Mouse (Mus musculus): Measurements from ENCODE around the gene Shisa4.
A peak's percentile ranks its signal among the peaks of the same experiment; 100 is the strongest.

Gene Shisa4

GRCm38 (mm10) chr1:135374868-135375581 is at the start of gene Shisa4:
TSS of gene Shisa4 (minus strand) at chr1:135375237.
- DNase-seq, result peak; percentile 75 to 89

- no peak for DNase-seq
These were observed 47.7 kb upstream of the Shisa4 start for GRCm38 (mm10) chr1:135422772-135423171.

GRCm38 (mm10) chr1:135413996-135414395 is 39.0 kb upstream of the Shisa4 start:
- DNase-seq, result no peak

DNA sequence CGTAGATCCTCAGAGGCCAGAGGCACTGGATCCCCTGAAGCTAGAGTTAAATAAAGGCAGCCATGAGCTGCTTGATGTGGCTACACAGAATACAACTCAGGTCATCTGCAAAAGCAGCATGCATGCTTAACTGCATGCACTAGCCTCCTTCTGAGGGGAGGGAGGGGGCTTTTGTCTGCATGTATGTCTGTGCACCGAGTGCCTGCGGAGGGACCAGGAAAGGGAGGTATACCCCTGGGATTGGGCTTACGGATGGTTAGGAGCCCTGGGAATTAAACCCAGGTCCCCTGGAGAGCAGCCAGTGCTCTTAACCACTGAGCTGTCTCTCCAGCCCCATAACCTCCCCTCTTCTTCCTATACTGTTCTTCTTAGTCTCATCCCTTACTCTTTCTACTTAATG is 37.1 kb upstream of the Shisa4 start:
- no peak for DNase-seq

DNA sequence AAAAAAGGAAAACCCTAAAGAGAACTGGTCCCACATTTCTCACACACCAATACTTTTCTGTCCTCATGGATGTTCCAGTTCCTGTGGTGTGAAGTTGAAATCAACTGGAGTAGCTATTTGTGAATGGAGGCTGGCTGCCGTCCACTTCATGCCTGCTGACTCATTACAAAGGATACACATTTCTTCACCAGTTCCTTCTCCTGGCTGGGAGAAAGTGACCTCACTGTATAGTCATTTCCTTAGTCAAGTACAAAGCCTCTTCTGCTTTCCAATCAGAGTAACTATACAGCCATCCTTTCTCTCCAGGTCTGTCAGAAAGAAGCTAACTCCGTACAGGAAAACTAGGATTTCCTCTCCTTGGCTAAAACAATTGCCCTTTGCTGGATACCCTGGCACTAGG is 35.9 kb upstream of the Shisa4 start:
- DNase-seq, result peak; percentile 58 to 66

DNA sequence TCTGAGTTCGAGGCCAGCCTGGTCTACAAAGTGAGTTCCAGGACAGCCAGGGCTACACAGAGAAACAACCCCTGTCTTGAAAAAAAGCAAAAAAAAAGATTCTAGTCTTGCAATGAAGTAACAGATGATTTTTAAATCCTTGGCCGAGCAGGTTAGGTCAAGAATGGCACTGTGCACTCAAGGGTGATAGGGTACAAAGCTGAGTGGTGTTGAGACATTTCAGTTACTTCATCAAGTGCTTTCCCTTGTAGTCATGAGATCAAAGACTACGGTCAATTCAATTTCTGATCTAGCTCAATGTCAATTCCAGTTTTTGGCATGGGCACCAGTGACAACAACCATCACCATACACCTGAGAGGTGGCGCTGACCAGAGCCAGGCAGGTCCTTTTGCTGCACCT is 33.9 kb upstream of the Shisa4 start:
- DNase-seq, result no peak

- no peak for DNase-seq
These were observed 30.3 kb upstream of the Shisa4 start for GRCm38 (mm10) chr1:135405356-135405755.

DNA sequence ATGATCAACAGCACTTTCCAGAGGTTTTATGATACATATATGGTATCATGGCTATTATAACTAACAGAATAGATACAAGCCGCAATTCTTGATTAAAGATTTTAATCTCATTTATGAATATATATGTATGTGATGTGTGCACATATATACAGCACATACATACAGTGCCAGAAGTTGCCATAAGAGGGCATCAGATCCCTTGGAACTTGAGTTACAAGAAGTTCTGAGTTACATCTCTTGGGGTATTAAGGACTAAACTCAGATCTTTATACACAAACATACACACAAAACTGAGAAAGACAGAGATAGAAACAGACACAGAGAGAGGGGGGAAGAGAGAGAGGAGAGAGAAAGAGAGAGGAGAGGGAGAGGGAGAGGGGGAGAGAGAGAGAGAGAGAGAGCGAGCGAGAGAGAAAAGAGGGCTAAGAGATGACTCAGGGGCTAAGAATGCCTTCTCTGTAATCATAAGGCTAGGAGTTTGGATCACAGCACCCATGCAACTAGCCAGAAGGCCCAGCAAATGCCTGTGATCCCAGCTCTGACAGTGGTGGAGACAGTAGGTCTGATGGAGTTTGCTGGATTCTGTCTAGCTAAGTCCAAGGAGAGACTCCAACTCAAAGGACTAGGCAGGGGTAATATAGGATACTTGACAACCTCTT is 26.5 kb upstream of the Shisa4 start:
- DNase-seq, result no peak

- DNase-seq, result no peak
These were observed 24.4 kb upstream of the Shisa4 start for GRCm38 (mm10) chr1:135399466-135399865.

GRCm38 (mm10) chr1:135385161-135385560 is 10.1 kb upstream of the Shisa4 start:
- no peak for DNase-seq

DNA sequence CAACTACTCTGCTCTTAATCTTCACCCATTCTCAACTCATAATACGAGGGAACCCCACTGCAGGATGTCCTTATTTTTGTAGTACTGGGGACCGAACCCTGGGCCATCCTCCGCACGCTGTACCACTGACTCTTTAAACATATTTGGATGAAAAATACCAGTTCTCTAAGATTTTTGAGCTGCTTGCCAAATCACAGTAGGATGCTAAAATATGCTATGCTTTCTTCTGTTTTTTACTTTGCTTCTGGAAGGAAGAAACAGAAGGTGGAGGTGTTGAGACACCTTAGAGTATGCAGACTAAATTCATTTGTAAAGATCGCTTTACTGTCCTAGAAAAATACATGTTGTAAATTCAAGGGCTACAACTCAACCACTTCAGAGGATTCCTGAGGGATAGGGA is 9.1 kb upstream of the Shisa4 start:
- DNase-seq, result no peak

DNA sequence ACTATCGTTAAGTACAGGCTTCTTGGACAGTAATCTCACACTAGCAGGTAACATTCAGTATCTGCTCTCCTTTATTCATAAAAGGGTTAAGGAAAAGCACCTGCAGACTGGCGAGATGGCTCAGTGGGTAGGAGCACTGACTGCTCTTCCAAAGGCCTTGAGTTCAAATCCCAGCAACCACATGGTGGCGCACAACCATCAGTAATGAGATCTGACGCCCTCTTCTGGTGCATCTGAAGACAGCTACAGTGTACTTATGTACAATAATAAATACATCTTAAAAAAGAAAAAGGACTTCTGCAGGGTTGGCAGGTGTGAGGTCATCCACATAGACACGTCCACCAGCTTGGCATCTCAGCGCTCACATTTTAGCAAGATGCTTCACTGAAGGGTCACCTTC is 6.5 kb upstream of the Shisa4 start:
- DNase-seq, result peak in 1 of 2 experiments; percentile 44

DNA sequence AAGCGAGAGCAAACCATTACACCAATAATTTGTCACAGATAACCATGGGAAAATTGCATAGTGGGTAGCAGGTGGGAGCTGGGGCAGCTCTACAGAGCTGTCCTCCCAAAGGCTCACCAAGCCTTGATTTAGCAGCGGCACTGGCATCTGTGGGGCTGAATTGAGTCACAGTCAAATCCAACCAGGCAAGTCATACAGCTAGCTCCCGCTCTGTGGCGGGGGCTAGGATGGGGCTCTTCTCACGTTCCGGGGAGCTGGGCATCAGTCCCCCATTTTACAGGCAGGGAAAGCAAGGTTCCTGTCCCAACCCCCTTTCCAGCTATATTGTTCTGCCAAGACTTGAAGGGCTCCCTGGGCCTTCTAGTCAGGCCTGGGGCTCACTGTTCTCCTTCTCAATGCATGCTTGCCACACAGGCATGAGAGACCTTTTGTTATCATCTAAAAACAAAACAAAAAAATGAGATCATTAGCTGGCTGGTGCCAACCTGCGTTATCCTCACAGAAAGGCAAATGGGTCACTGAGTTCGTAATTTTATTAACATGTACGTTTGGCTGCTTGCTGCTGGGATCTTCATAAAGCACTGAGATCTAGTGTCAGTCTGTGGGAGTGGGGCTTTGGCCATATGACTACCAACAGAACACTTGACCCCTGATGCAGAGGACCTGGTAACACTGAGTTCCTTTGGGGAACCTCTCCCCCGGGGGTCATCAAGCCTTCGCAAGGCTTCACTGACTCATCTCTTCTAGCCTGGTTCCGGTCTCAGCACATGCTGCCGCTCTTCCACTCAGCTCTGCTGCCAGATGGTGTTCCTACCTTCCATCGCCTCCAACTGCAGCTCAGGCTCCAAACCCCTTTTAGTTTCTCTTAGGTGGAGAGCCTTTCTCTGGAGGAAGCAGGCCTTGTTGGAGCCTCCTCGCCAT is 5.3 kb upstream of the Shisa4 start:
- no peak for DNase-seq

- no peak for DNase-seq
These were observed 4.0 kb upstream of the Shisa4 start for GRCm38 (mm10) chr1:135379048-135379447.

DNA sequence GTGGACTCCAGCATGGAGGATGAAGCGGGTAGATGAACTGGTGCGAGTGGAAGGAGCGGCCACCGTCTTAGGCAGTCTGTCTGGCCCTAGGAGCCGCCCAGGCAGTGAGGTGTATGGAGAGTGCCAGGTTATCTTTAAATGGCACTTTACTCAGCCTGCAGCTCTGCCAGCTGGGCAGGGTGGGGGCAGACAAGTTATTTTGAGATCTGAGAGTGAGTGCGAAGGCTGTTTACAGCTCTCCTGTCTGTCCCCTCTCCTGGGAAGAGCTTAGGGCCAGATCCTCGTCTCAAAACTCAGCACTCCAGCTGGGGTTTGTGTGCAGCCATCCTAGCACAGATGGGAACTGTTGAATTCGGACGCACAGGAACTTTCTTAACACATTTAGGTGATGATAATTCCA is 3.5 kb upstream of the Shisa4 start:
- no peak for DNase-seq

DNA sequence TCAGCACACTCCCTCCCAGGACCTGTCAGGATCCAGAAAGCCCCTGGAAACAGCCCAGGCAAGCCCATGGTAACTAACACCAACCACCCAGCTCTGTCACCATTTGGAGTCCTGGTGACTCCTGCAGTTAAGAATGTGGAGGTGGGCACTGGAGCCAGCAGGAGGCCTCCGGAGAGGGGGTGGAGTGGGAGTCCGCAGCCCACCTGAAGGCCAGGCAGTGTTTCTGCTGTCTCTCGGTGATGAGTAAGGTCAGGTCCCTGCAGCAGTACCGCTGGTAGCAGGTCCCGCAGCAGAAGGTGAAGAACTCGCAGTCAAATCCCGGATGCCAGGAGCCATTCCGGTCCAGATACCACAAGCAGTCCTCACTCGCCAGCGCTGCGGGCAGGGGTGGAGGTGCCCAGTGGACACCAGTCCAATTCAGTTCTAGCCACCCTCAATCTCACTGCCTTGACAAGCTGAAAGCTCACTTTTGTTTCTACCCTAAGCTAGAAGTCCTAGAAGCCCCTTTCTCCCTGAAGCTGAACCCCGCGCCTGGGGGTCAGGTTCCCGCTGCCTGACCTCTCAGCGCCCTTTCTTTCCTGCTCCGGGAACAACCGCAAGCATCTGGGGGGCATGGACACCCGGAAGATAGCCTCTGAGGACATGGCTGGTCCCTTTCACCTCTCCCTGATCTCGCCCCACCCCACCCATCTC is 716 bp downstream of the Shisa4 start:
- DNase-seq, result peak; percentile 23 to 57

- no peak for DNase-seq
These were observed 1.8 kb downstream of the Shisa4 start for GRCm38 (mm10) chr1:135373171-135373677.

GRCm38 (mm10) chr1:135369415-135369814 is 5.6 kb downstream of the Shisa4 start:
- DNase-seq, result no peak

GRCm38 (mm10) chr1:135368982-135369381 is 6.1 kb downstream of the Shisa4 start:
- DNase-seq, result peak; percentile 80 to 83

DNA sequence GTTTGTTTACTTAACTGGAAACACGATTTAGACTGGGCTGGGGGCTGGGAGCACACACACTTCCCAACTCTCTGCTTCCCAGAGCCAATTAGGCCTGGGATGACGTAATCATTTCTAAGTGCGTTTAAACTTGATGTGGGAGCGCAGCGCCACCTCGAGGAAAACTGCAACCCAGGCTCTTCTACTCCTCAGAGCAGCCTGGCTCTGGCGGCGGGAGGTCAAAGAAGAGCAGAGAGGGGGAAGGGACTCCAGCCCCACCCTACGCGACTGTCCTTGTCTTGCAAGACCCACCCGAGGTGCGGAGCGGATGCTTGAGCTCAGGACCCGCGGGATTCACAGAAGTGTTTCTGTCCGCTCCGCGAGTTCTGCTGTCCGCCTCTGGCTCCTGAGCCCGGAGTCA is 6.8 kb downstream of the Shisa4 start:
- DNase-seq, result peak; percentile 91 to 92

GRCm38 (mm10) chr1:135367595-135367994 is 7.4 kb downstream of the Shisa4 start:
- no peak for DNase-seq

DNA sequence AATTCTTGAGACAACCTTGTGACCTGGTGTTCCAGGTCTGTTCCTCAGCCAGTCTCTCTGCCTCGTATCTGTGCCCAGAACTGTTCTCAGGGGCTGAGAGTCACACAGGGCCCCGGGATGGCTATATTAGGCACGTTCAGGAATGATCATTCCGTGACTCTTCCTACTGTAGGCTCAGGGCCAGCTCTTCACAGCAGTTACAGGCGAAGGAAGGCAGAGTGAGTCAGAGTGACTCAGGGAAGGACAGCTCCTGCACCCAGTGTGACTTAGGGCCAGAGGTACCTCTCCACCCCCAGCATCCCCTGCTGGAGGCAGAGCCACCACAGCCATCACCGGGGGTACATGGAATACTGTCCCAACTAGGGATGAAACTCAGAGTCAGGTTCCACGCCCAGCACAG is 8.0 kb downstream of the Shisa4 start:
- no peak for DNase-seq

DNA sequence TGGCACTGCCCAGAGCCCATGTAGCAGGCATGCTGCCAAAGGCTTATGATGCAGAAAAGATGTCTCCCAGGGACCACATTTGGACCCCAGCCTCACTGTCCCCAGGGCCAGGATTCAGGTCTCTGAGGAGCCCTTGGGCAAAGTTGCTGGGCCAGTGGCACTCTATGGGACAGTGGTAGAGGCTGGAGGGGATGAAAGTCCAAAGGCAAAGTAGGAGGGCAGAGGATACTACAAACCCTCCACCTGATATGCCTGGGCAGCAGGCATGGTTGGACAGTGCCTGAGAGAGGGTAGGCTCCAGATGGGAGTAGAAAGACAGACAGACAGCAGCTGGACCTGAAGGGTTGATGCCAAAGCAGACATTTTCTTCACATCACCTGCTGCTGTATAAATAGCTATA is 8.7 kb downstream of the Shisa4 start:
- DNase-seq, result peak; percentile 16 to 59
